Mouse (Mus musculus) C2C12 (cell line): Measurements from ENCODE around the gene Madd. TPM values are rescaled to one million over a fixed set of nuclear protein-coding genes. Genes with fewer than 3 reads are reported as not detected.

ENCODE experiments used
- H3K27me3 ChIP-seq: one replicate; pipeline ENCODE4 v1.6.1; 2011; ENCODE audit not compliant: control insufficient read depth, insufficient read depth, insufficient read length
- H3K36me3 ChIP-seq: one replicate; pipeline ENCODE4 v1.6.1; 2011; ENCODE audit not compliant: control insufficient read depth, insufficient read depth
- H3K4me3 ChIP-seq: one replicate; pipeline ENCODE4 v1.5.1; 2011; ENCODE audit warnings: mild to moderate bottlenecking, control low read depth; ENCODE audit not compliant: poor library complexity, insufficient read depth, severe bottlenecking
- H3K79me2 ChIP-seq: one replicate; pipeline ENCODE4 v1.6.1; 2011; ENCODE audit not compliant: control insufficient read depth, insufficient read depth
- H3K79me3 ChIP-seq: one replicate; pipeline ENCODE4 v1.6.1; 2011; ENCODE audit warnings: low read depth, control low read depth
- H3ac ChIP-seq: one replicate; pipeline ENCODE3; 2011; ENCODE audit warnings: low read depth; ENCODE audit not compliant: control insufficient read depth, insufficient read length
- CEBPB ChIP-seq: IDR thresholded peaks from one replicate; pipeline ENCODE4 v1.6.1; 2011; ENCODE audit warnings: low read depth, mild to moderate bottlenecking, control low read depth, moderate library complexity
- CTCF ChIP-seq: IDR thresholded peaks from one replicate; pipeline ENCODE4 v1.5.1; 2011; ENCODE audit not compliant: control insufficient read depth, insufficient read depth, insufficient read length
- FOSL1 ChIP-seq: IDR thresholded peaks from one replicate; pipeline ENCODE4 v1.8.0; 2011; ENCODE audit warnings: mild to moderate bottlenecking, low read length; ENCODE audit not compliant: poor library complexity, insufficient read depth, severe bottlenecking
- MAX ChIP-seq: IDR thresholded peaks from one replicate; pipeline ENCODE4 v1.6.1; 2011; ENCODE audit warnings: mild to moderate bottlenecking, control low read depth
- MYOD1 ChIP-seq: IDR thresholded peaks from one replicate; pipeline ENCODE4 v1.6.1; 2011; ENCODE audit warnings: low read depth; ENCODE audit not compliant: control insufficient read depth, insufficient read length
- MYOG ChIP-seq: IDR thresholded peaks from one replicate; pipeline ENCODE4 v1.6.1; 2011; ENCODE audit not compliant: control insufficient read depth, insufficient read length; ENCODE audit errors: extremely low read depth
- USF1 ChIP-seq: IDR thresholded peaks from one replicate; pipeline ENCODE4 v1.6.1; 2011; ENCODE audit warnings: low read depth, mild to moderate bottlenecking, control low read depth, moderate library complexity
- polyA plus RNA-seq: library from polyadenylated mRNA; unstranded; fragments of >200 nt; fragmentation: generic; extraction: Trizol; gene quantifications from one replicate; pipeline ENCODE4 v1.2.1, GENCODE M21; 2012; ENCODE audit warnings: missing spikeins

The Madd gene
- polyA plus RNA-seq, 1 experiment, result 4.9 TPM

DNA sequence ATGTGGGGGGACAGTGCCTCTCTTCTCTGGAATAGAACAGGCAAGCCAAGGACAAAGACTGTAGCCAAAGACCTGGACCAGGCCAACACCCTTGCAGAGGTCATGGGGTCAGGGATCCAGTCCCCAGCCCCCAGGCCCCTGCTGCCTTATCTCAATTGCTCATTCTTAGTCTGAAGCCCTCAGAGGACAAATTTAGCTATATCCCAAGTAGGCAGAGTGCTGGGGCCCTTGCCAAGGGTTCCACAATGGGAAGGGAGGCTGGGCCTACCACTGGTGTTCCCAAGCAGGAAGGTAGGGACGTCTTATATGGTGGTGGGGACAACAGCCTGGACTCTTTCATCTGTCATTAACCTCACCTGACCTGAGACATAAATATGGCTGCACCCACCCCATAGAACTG, 65.0 kb downstream of the Madd start:
- TF ChIP-seq MAX (no peak), USF1 (no peak), FOSL1 (no peak), MYOG (no peak), CEBPB (no peak), MYOD1 (no peak), CTCF (no peak)
- no peak overlapping the region for H3ac ChIP-seq
- H3K36me3 ChIP-seq, result no peaks in the 10 kb centered on the region
- no peaks in the 10 kb centered on the region for H3K79me3 ChIP-seq
- no peak overlapping the region for H3K4me3 ChIP-seq
- H3K27me3 ChIP-seq, result peaks cover 51% of the 10 kb centered on the region
- H3K79me2 ChIP-seq, result no peaks in the 10 kb centered on the region

- H3K27me3 ChIP-seq, result peaks cover 41% of the 10 kb centered on the region
- no peak within 1 kb of the TSS for H3K4me3 ChIP-seq
- no peaks in the 10 kb centered on the region for H3K79me2 ChIP-seq
- TF ChIP-seq MYOG (no peak), MYOD1 (no peak), CTCF (no peak), FOSL1 (no peak), CEBPB (no peak), USF1 (no peak), MAX (no peak)
- H3ac ChIP-seq, result no peak within 1 kb of the TSS
- no peaks in the 10 kb centered on the region for H3K79me3 ChIP-seq
- H3K36me3 ChIP-seq, result no peaks in the 10 kb centered on the region
Observed at GRCm38 (mm10) chr2:91117585-91118275, 65.9 kb downstream of the Madd start, which contains the start of gene Mybpc3. TSS of gene Mybpc3 (plus strand) at chr2:91118144.

DNA sequence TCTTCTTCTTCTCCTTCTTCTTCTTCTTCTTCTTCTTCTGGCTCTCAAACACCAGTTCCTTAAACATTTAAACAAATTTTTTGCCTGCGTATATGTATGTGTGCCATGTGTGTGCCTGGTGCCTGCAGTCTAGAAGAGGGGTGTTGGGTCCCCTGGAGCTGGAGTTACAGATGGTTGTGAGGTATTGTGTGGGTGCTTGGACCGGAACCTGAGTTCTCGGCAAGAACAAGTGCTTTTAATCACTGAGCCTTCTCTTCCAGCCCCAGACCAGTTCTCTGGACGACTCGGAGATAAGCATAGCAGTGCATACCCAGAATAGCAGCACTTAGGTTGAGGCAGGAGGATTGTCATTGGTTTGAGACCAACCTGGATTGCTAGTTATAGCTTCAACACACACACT, 66.8 kb downstream of the Madd start:
- Histone ChIP-seq H3K36me3 (no peaks in the 10 kb centered on the region), H3K79me2 (no peaks in the 10 kb centered on the region), H3ac (no peak overlapping the region), H3K4me3 (no peak overlapping the region), H3K79me3 (no peaks in the 10 kb centered on the region), H3K27me3 (peaks cover 33% of the 10 kb centered on the region)
- no peak for TF ChIP-seq USF1
- TF ChIP-seq MYOD1, result no peak
- TF ChIP-seq CEBPB, result no peak
- no peak for TF ChIP-seq MYOG

DNA sequence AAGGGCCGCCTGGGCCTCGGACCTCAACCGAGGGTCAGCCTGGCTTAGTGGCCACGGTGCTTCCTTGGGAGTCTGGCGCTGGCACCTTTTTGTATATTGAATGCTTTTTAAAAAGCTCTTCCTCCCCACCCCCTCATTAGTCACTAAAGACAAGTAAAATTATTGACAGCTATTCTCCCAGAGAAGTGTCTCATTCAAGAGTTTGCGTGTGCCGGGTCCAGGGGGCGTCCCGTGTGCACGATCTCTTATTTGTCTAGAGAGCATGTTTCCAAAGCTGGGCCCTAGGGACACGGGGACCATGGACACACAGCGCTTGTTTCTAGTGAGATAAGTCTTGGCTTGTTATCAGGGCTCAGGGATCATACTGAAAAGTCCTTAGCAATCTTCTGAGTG, 68.1 kb downstream of the Madd start:
- TF ChIP-seq MAX (no peak), MYOD1 (no peak), MYOG (no peak), FOSL1 (no peak), USF1 (no peak), CEBPB (no peak), CTCF (no peak)

GRCm38 (mm10) chr2:91114781-91115577, 68.7 kb downstream of the Madd start:
- Histone ChIP-seq H3K79me3 (no peaks in the 10 kb centered on the region), H3K79me2 (no peaks in the 10 kb centered on the region), H3K36me3 (no peaks in the 10 kb centered on the region), H3ac (peak overlapping the region; percentile 46), H3K4me3 (no peak overlapping the region), H3K27me3 (peaks cover 14% of the 10 kb centered on the region)
- TF ChIP-seq MYOD1 (no peak), MYOG (no peak), CTCF (peak; percentile 100), MAX (peak; percentile 55), FOSL1 (no peak), CEBPB (no peak)

More for the DNA sequence above, 68.1 kb downstream of the Madd start:
- no peak overlapping the region for H3K4me3 ChIP-seq
- H3K36me3 ChIP-seq, result no peaks in the 10 kb centered on the region
- H3K79me3 ChIP-seq, result no peaks in the 10 kb centered on the region
- peak overlapping the region; percentile 46 for H3ac ChIP-seq
- no peaks in the 10 kb centered on the region for H3K79me2 ChIP-seq
- H3K27me3 ChIP-seq, result peaks cover 20% of the 10 kb centered on the region
